Mouse (Mus musculus) lung, postnatal 14 days (tissue): ENCODE data around the gene Ccl5.

Source experiments
- DNase-seq: peaks from one replicate; pipeline ENCODE4 v3.0.0; 2021

Gene Ccl5

GRCm38 (mm10) chr11:83536831-83537230 lies 6.5 kb upstream of the Ccl5 start:
- DNase-seq: no peak

GRCm38 (mm10) chr11:83534609-83535423 lies 4.5 kb upstream of the Ccl5 start:
- DNase-seq: peak; percentile 72

DNA sequence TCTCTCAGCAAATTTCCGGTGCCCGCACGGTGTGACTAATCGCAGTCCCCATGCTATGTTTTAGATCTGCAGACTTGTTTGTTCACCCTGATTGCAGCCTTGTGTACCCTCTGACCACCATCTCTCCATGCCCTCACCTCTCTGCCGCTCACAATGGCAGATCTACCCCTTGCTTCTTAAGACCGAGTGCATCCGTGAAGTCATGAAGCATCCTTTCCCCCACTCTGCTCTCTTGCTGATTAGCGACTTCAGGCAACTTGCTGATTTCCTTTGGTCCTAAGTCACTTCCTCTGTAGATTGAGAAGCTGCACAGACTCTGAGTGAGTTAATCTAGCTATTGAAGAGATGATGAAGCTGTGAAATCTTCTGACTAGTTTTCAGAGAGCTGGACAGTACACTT lies 3.8 kb upstream of the Ccl5 start:
- no peak for DNase-seq

GRCm38 (mm10) chr11:83533192-83533591 lies 2.9 kb upstream of the Ccl5 start:
- DNase-seq: no peak

GRCm38 (mm10) chr11:83529024-83529423 lies 1.3 kb downstream of the Ccl5 start:
- no peak for DNase-seq

DNA sequence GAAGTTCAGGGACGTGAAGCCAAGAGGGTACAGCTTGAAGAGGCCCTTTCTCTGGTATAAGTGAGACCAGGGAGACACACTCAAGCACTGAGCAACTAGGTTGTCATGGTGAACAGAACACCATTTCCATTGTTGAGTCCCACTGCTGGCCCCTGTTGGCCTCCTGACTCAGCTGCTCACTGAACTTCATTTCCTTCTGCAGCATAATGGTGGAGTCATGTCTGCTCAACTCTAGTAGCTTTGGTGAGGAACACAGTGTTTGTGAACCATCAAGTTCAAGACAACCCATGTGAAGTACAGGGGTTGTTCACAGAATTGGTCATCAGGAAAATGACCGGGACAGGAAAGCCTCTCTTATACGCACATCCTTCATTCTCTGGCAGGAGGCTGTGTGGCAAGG lies 8.2 kb downstream of the Ccl5 start, which contains the start of gene Heatr9:
Gene Heatr9, minus strand, starts transcription at position 101 of the 400 bp plus-strand sequence.
- DNase-seq: no peak

- no peak for DNase-seq
Observed at GRCm38 (mm10) chr11:83518371-83518770, 11.9 kb downstream of the Ccl5 start.

DNA sequence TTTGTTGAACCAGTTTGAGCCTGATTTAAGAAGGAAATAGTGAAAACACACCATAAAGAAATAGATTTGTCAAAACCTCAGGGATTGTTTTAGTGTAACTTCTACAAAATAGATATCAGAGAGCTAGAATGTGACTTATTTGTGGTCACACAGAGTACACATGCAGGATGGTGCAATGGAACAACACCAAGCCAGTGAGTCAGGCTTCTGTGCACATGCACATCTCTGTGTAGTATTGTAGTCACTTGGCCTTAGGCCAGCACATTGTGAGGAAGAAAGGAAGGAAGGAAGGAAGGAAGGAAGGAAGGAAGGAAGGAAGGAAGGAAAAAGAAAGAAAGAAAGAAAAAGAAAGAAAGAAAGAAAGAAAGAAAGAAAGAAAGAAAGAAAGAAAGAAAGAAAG lies 13.2 kb downstream of the Ccl5 start:
- no peak for DNase-seq

DNA sequence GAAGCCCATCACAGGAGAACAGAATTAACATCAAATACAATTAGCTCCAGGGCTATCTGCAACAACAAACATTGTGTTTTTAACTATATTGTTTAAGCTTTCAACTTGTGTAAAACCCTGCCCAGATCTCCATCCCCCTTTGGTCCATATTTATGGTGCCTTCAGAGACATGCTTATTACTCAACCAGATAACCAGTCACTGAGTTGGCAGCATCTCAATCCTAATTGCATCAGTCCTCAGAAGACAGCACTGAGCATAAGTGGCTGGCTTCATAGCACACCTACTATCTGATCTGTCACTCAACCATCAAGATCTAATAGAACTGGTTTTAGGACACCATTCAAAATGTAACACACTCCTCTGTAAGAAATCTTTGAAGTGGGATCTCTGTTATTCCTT lies 20.8 kb downstream of the Ccl5 start:
- DNase-seq: no peak

- no peak for DNase-seq
Observed at GRCm38 (mm10) chr11:83504308-83504707, 26.0 kb downstream of the Ccl5 start.

- DNase-seq: no peak
Observed at GRCm38 (mm10) chr11:83495571-83495970, 34.7 kb downstream of the Ccl5 start.

GRCm38 (mm10) chr11:83491488-83491887 lies 38.8 kb downstream of the Ccl5 start:
- DNase-seq: no peak
